Mouse (Mus musculus) liver, embryonic 14.5 days (tissue): Measurements from ENCODE around the gene Abl1. TPM values are rescaled to one million over a fixed set of nuclear protein-coding genes. Genes with fewer than 3 reads are reported as not detected.

Experiments used
- ATAC-seq: fragments of 200-750 bp; cut with Nextera tagmentation; 2 replicates; pipeline ENCODE4 v1.8.0; 2017; ENCODE audit warnings: moderate number of reproducible peaks, mild to moderate bottlenecking, moderate library complexity; ENCODE audit not compliant: insufficient read depth
- DNase-seq, 3 experiments: peaks; one replicate each; pipeline ENCODE4 v3.0.0-alpha.2; 2012 to 2013; ENCODE audit warnings: low read depth in 3 of 3, low spot score in 3 of 3
- H3K27ac ChIP-seq: fragments of 300-500 bp; sonication (generic); 2 replicates; pipeline ENCODE4 v1.5.1; 2014; ENCODE audit warnings: moderate library complexity, mild to moderate bottlenecking, control low read depth, inconsistent platforms
- H3K27me3 ChIP-seq: fragments of 300-500 bp; sonication (generic); 2 replicates; pipeline ENCODE4 v1.6.1; 2014; ENCODE audit warnings: mild to moderate bottlenecking, low read length, moderate library complexity; ENCODE audit not compliant: control insufficient read depth, insufficient read depth
- H3K36me3 ChIP-seq: fragments of 300-500 bp; sonication (generic); replicated peaks from 2 replicates; pipeline ENCODE4 v1.6.1; 2014; ENCODE audit warnings: low read depth; ENCODE audit not compliant: control insufficient read depth, insufficient read depth
- H3K4me1 ChIP-seq, 2 experiments: fragments of 200-500 bp in 1 of 2; fragments of 300-500 bp in 1 of 2; sonication (generic) in 1 of 2; replicated peaks; 2 replicates each; pipeline ENCODE4 v1.6.1; 2012 to 2014; ENCODE audit warnings: antibody characterized with exemption in 1 of 2, inconsistent platforms in 1 of 2, low read length in 1 of 2; ENCODE audit not compliant: control insufficient read depth in 2 of 2, insufficient read depth in 2 of 2
- H3K4me2 ChIP-seq: fragments of 300-500 bp; sonication (generic); 2 replicates; pipeline ENCODE4 v1.6.1; 2014; ENCODE audit warnings: low read depth, mild to moderate bottlenecking, control low read depth, moderate library complexity
- H3K4me3 ChIP-seq, 2 experiments: fragments of 200-500 bp in 1 of 2; fragments of 300-500 bp in 1 of 2; sonication (generic) in 1 of 2; 2 replicates each; pipeline ENCODE4 v1.5.1; 2012 to 2014; ENCODE audit warnings: low read depth in 2 of 2, low read length in 2 of 2, mild to moderate bottlenecking in 2 of 2, control low read depth in 1 of 2, inconsistent platforms in 1 of 2, moderate library complexity in 1 of 2; ENCODE audit not compliant: insufficient read depth in 1 of 2
- H3K9ac ChIP-seq: fragments of 300-500 bp; sonication (generic); replicated peaks from 2 replicates; pipeline ENCODE4 v1.6.1; 2014; ENCODE audit warnings: mild to moderate bottlenecking, control low read depth, moderate library complexity
- H3K9me3 ChIP-seq: fragments of 300-500 bp; sonication (generic); 2 replicates; pipeline ENCODE4 v1.6.1; 2016; ENCODE audit warnings: low read length, mixed read lengths; ENCODE audit not compliant: control insufficient read depth
- CTCF ChIP-seq: IDR thresholded peaks from 2 replicates; pipeline ENCODE4 v1.5.1; 2016; ENCODE audit warnings: antibody characterized with exemption, low read depth, control low read depth
- EP300 ChIP-seq: IDR thresholded peaks from 2 replicates; pipeline ENCODE4 v1.6.1; 2016; ENCODE audit warnings: antibody characterized with exemption, low read depth
- WGBS: fragments of 180-500 bp; shearing (Covaris S2); extraction: QIAGEN DNeasy Blood & Tissue Kit; methylation state at CpG from one replicate; pipeline ENCODE4 v1.1.7; 2014; ENCODE audit not compliant: insufficient replicate concordance; 5-methylcytosine and 5-hydroxymethylcytosine counted together
- polyA plus RNA-seq, 2 experiments: library from polyadenylated mRNA; depleted of rRNA in 1 of 2; stranded (reverse) in 1 of 2; unstranded in 1 of 2; fragments of >200 nt; fragmentation: Nextera tagmentation in 1 of 2; extraction: Ambion mirVana in 1 of 2; gene quantifications; 2 replicates each; pipeline versions ENCODE4 v1.2.1 to v1.2.3; 2012 to 2014

Gene Abl1
- polyA plus RNA-seq, 2 experiments = 4.8 to 9.6 TPM

DNA sequence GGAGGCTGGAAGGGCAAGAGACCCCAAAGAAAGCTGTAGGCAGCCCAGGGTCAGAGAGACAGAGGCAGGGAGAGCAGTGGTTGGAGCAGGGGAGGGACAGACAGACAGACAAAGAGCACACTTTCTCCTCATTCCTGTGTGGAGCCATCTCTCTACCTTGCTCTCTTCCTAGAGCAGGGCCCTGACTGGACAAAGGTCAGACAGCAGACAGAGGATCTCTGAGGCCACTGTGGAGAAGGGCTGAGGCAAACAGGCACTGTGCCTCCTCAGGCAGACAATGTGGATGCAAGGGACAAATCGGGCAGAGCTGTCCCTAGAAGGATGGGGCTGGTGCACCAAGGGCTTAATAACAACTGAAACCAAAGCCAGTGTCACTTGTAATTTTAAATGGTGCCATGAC is 150.7 kb downstream of the Abl1 start:
- WGBS = 46% methylated on average over 1 of the region's 1 CpGs
- Histone ChIP-seq H3K9me3 (no peaks in the 10 kb centered on the region), H3K4me3 (no peak overlapping the region), H3K4me2 (no peak overlapping the region), H3K4me1 (no peaks in the 10 kb centered on the region), H3K9ac (no peak overlapping the region), H3K27me3 (peaks cover 4% of the 10 kb centered on the region), H3K27ac (no peak overlapping the region), H3K36me3 (no peaks in the 10 kb centered on the region)
- TF ChIP-seq EP300 = no peak
- no peak for TF ChIP-seq CTCF
- DNase-seq = no peak
- ATAC-seq = no peak

DNA sequence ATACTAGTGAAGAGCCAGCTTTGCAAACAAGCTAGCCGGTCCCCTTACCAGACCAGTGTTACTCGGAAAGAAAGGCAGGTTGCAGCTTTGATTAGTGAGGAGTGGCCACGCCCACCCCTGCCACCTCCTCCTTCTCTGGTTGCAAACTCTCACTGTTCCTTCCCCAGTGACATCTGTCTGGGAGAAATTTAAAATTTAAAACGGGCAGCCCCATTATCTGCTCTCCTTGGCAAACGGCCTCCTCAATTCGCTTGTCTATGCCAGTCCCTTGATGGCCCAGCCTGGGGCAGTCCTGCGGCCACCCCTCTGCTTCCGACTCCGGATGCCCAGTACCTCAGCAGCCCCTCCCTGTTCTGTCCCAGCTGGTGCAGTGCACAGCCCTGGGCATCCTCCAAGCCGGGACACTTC is 156.6 kb downstream of the Abl1 start:
- peaks cover 39% of the 10 kb centered on the region for H3K27me3 ChIP-seq
- H3K4me2 ChIP-seq = no peak overlapping the region
- H3K4me3 ChIP-seq = no peak overlapping the region
- H3K36me3 ChIP-seq = no peaks in the 10 kb centered on the region
- TF ChIP-seq CTCF (no peak), EP300 (no peak)
- DNase-seq (no peak), ATAC-seq (no peak)
- 11% methylated on average over 10 of the region's 10 CpGs for WGBS
- H3K27ac ChIP-seq = no peak overlapping the region
- H3K9me3 ChIP-seq = no peaks in the 10 kb centered on the region
- no peaks in the 10 kb centered on the region for H3K4me1 ChIP-seq
- no peak overlapping the region for H3K9ac ChIP-seq

DNA sequence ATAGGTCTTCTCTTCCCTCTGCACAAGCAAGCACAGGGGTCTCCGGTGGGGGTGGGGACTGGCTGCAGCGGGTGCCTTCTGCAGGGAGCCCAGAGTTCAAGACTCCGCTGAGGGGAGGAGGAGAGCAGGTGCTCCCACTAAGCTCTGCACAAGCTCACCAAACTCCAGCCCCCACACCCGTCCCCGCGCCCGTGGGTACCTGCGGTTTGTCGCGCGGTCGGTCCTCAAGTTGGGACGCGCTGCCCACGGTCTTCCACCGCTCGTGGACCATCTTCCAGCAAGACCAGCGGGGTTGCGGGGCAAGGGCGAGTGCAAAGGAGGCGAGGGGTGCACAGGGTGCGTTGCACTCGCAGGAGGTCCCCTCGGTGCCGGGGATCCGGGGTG is 157.3 kb downstream of the Abl1 start:
- Histone ChIP-seq H3K4me3 (peak overlapping the region in 1 of 2 experiments; percentile 31; a peak in 2 of 4 replicates), H3K27ac (no peak overlapping the region), H3K9me3 (no peaks in the 10 kb centered on the region), H3K4me1 (no peaks in the 10 kb centered on the region), H3K4me2 (peak overlapping the region; percentile 46), H3K27me3 (peaks cover 39% of the 10 kb centered on the region), H3K9ac (no peak overlapping the region), H3K36me3 (no peaks in the 10 kb centered on the region)
- ATAC-seq (no peak), DNase-seq (no peak)
- TF ChIP-seq EP300 (no peak), CTCF (no peak)
- WGBS = 2% methylated on average over 26 of the region's 26 CpGs

DNA sequence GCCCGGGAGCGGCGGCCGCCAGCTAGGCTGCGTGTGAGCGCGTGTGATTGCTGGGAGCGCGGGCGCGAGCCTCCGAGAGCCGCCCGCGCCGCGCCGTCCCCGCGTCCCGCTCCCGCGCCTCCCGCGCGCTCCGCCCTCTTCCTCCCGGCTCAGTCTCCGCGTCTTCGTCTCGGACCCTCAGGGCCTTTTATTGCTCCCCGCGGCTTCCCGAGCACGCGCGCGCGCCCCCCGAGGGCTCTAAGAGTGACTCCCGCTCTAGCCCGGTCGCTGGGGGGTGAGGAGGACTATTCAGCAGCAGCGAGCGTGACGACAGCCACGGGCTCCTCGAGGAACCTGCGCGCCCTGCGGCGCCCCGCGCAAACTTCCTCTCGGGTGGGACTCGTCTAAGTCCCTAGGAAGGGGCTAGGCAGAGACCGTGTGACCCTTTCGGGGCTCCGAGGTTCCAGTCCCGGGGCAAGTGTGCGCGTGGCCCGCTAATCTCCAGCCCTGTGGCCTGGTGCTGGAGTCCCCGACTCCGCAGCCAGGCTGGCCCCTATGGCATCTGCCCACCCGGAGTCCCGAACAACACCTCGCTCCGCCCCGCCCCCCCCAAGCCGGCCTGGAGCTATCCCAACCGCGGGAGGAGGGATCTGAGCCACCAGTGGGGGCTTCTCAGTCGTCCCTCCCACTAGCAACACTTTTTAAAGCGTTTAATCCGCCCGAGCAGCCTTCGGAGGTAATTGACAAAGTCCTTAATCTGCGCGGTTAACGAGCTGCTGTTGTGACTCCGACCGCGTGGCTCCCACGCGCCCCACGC is 157.9 kb downstream of the Abl1 start, which contains the start of gene Fibcd1:
Fibcd1 (minus strand) TSS at position 110 of the 796 bp plus-strand sequence.
- DNase-seq = no peak
- Histone ChIP-seq H3K27ac (no peak within 1 kb of the TSS), H3K9ac (no peak within 1 kb of the TSS), H3K36me3 (no peaks in the 10 kb centered on the region), H3K9me3 (no peaks in the 10 kb centered on the region), H3K27me3 (peaks cover 39% of the 10 kb centered on the region), H3K4me2 (peak within 1 kb of the TSS; percentile 46), H3K4me3 (peak within 1 kb of the TSS; percentile 6 to 31; a peak in 3 of 4 replicates), H3K4me1 (no peaks in the 10 kb centered on the region)
- no peak for ATAC-seq
- under 1% methylated on average over 63 of the region's 88 CpGs for WGBS
- no peak for TF ChIP-seq CTCF
- no peak for TF ChIP-seq EP300
